Mouse (Mus musculus) left cerebral cortex, adult 6 months (tissue): Measurements from ENCODE around the gene Olfr60. TPM values are rescaled to one million over a fixed set of nuclear protein-coding genes. Genes with fewer than 3 reads are reported as not detected.

Source experiments
- long read RNA-seq, 2 experiments: library from polyadenylated mRNA; unstranded; transcript quantifications; one replicate each; pipeline ENCODE4 v2.0.0; 2019 to 2020
- polyA plus RNA-seq: library from polyadenylated mRNA; unstranded; fragments of <200 nt; fragmentation: Nextera tagmentation; gene quantifications from 2 replicates; pipeline ENCODE4 v1.2.3, GENCODE M21; 2021

Olfr60 gene
- not detected in 2 replicates for polyA plus RNA-seq
- long read RNA-seq, experiment 1: 0 reads
- long read RNA-seq, experiment 2: 0 reads

DNA sequence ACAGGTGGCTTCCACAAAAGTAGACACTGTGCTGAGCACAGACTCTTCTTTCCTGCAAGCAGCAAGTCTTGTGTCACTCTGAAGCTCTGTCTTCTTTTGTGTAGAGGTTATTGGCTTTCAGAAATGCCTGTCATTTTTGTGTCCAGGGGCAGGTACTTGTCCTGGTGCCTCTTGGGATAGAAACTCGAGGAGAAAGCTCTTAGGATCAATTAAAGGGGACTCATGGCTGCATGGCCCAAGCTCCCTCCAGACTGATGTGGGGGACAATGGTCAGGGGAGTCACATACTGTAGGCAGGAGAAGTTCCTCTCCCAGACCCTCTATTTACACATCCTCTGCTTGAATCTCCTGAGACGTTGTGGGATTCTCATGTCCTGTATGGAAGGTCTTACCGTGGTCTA lies at the start of gene Olfr60:
Gene Olfr60 (minus strand): TSS at position 101 of the 400 bp plus-strand sequence.

DNA sequence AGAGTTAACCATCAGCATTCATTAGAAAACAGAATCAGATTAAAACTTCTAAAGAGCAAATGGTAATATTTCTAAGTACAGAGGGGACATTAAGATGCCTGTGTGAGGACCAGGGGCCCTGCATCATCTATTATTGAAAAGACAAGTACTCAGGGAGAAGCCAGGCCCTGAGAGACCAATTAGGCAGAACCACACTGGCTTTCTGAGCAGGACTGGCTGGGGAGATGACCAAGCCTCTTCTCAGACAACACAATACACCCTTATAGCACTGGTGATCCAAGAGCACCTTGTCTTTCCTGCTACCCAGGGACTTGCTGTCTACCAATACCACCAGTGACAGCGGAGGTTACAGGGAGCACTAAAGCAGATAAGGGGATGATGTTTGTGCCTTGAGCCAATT lies 41.3 kb upstream of the Olfr60 start, which contains the start of gene Olfr531:
Gene Olfr531 (minus strand): TSS at position 101 of the 400 bp plus-strand sequence.

DNA sequence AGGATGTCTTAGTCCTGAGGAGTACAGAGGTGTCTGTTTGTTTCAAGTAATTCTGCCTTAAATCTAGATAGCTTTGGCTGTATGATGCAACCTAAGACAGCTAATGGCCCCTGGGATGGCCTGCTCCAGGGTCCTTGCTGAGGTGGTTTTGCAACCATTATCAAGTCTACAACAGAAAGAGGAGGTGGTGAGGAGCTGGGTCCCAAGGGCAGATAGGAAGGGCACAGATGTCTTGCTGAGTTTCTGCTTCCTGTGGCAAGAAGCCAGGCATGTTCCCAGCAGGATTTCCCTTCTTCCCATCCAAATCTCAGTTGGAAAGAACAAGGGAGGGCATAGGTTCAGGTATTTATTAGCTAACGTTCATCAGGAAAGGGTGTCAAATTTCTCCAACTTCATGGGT lies 14.8 kb upstream of the Olfr60 start, which contains the start of gene Olfr530:
Gene Olfr530 (minus strand): TSS at position 101 of the 400 bp plus-strand sequence.

GRCm38 (mm10) chr7:140333717-140334116 lies 27.8 kb downstream of the Olfr60 start, which contains the start of gene Olfr527:
TSS of gene Olfr527 (plus strand) at chr7:140334017.

GRCm38 (mm10) chr7:140320558-140320957 lies 40.9 kb downstream of the Olfr60 start, which contains the start of gene Olfr525:
TSS of gene Olfr525 (plus strand) at chr7:140320858.

Other genes with a start within 250 kb of the Olfr60 start
- gene Paox, start 245.9 kb downstream of the Olfr60 start, polyA plus RNA-seq: 4.3 and 5.1 TPM in 2 replicates
- 107 and 129 TPM in 2 replicates for gene Echs1, start 245.2 kb downstream of the Olfr60 start, polyA plus RNA-seq
- 35.5 and 55.8 TPM in 2 replicates for gene Mtg1, start 224.1 kb downstream of the Olfr60 start, polyA plus RNA-seq
- gene Sprn, start 206.8 kb downstream of the Olfr60 start, polyA plus RNA-seq: 53.6 and 65.3 TPM in 2 replicates
- not detected in 2 replicates for gene Olfr522, start 196.9 kb downstream of the Olfr60 start, polyA plus RNA-seq
- gene Olfr523, start 188.5 kb downstream of the Olfr60 start, polyA plus RNA-seq: not detected in 2 replicates
- gene Olfr524, start 155.7 kb downstream of the Olfr60 start, polyA plus RNA-seq: not detected in 2 replicates
- gene Cd163l1, start 143.4 kb downstream of the Olfr60 start, polyA plus RNA-seq: not detected in 2 replicates
- gene 5830411N06Rik, start 114.4 kb downstream of the Olfr60 start, polyA plus RNA-seq: not detected in 2 replicates
- not detected in 2 replicates for gene Olfr525, start 40.8 kb downstream of the Olfr60 start, polyA plus RNA-seq
- gene Olfr527, start 27.7 kb downstream of the Olfr60 start, polyA plus RNA-seq: not detected in 2 replicates
- not detected in 2 replicates for gene Olfr530, start 14.7 kb upstream of the Olfr60 start, polyA plus RNA-seq
- not detected in 2 replicates for gene Olfr531, start 41.2 kb upstream of the Olfr60 start, polyA plus RNA-seq
- not detected in 2 replicates for gene Olfr532, start 60.0 kb upstream of the Olfr60 start, polyA plus RNA-seq
- gene Olfr533, start 101.7 kb upstream of the Olfr60 start, polyA plus RNA-seq: not detected in 2 replicates
- gene Olfr535, start 122.5 kb upstream of the Olfr60 start, polyA plus RNA-seq: not detected in 2 replicates
- not detected in 2 replicates for gene Olfr536, start 145.7 kb upstream of the Olfr60 start, polyA plus RNA-seq
- gene Olfr538, start 206.2 kb upstream of the Olfr60 start, polyA plus RNA-seq: not detected in 2 replicates
- not detected in 2 replicates for gene Olfr46, start 239.6 kb upstream of the Olfr60 start, polyA plus RNA-seq